Mouse (Mus musculus) lung, adult 2 months (tissue): ENCODE data around the gene Lypd6b.

Experiments used
- CTCF ChIP-seq: fragments of 200-500 bp; IDR thresholded peaks from 2 replicates; pipeline ENCODE4 v1.5.1; 2011; ENCODE audit warnings: mild to moderate bottlenecking, low read length, control low read depth; ENCODE audit not compliant: insufficient read depth
- POLR2A ChIP-seq: fragments of 200-500 bp; IDR thresholded peaks from 2 replicates; pipeline ENCODE4 v1.6.1; 2011; ENCODE audit warnings: low read depth, mild to moderate bottlenecking, control low read depth, low read length, borderline replicate concordance; ENCODE audit errors: extremely low read depth

- no peak for TF ChIP-seq CTCF
- no peak for TF ChIP-seq POLR2A
These were observed 42.2 kb upstream of the Lypd6b start for GRCm38 (mm10) chr2:49745094-49745781.
